Mouse (Mus musculus): ENCODE measurements around the gene Olfr1449. TPM values are rescaled to one million over a fixed set of nuclear protein-coding genes. Genes with fewer than 3 reads are reported as not detected.

Gene Olfr1449
- polyA plus RNA-seq (2012; rRNA removed; ENCODE audit: low replicate concordance), result not detected in 2 replicates

DNA sequence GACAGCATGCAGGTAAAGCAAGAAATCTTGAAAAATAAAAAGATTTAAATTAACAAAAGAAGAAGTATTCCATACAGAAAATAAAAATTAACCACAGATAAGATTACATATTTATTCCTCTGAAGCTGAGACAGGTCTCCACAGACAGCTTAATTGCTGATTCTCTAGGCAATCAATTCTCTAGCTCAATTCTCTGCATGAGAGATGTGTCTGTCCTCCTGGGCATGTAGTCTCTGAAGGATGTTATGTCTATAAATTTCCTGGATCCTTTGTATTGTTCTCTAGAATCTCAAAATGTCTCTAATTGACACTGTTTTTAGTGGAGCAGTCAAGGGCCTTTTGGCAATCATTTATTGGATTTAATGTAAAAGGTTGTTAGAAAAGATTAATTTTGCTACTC is at the start of gene Olfr1449:
Gene Olfr1449, plus strand, starts transcription at position 301 of the 400 bp plus-strand sequence.

GRCm38 (mm10) chr19:12883555-12883954 is 47.1 kb upstream of the Olfr1449 start, which contains the start of gene Olfr1445:
Olfr1445 (plus strand) TSS chr19:12883855.

GRCm38 (mm10) chr19:12893424-12893823 is 37.2 kb upstream of the Olfr1449 start, which contains the start of gene Olfr1446:
Olfr1446 (minus strand) TSS chr19:12893524.

GRCm38 (mm10) chr19:12903643-12904042 is 27.0 kb upstream of the Olfr1449 start, which contains the start of gene Olfr1447:
Olfr1447 (minus strand) TSS chr19:12903743.

GRCm38 (mm10) chr19:12924319-12924718 is 6.3 kb upstream of the Olfr1449 start, which contains the start of gene Olfr1448:
Olfr1448 (minus strand) TSS chr19:12924419.

DNA sequence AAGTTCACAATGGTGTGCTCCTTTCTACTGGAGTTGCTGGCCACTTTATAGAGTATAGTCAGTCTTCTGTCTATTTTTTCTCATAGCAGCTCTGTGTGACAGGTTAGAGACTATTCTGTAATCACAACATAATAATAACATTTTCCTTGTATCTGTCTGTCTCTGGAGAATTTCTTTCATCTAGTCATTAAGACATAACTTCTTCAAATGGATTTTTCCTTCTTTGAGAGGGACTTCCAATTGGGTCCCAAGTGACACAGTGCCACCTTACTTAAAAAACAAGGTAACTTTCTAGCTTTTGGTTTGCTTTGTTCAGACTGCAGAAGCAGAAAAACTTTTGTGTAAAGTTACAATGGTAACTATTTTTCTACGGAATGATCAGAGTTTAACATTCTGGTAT is 19.3 kb downstream of the Olfr1449 start, which contains the start of gene Olfr1450:
Gene Olfr1450, plus strand, starts transcription at position 301 of the 400 bp plus-strand sequence.

Other genes with a start within 250 kb of the Olfr1449 start
- 0.10 and 0.42 TPM in 2 replicates for gene Keg1, start 235.1 kb upstream of the Olfr1449 start, polyA plus RNA-seq (2012; rRNA removed; ENCODE audit: low replicate concordance)
- 0.74 and 4.6 TPM in 2 replicates for gene Cntf, start 165.2 kb upstream of the Olfr1449 start, polyA plus RNA-seq (2012; rRNA removed; ENCODE audit: low replicate concordance)
- 11.2 and 24.3 TPM in 2 replicates for gene Zfp91, start 134.7 kb upstream of the Olfr1449 start, polyA plus RNA-seq (2012; rRNA removed; ENCODE audit: low replicate concordance)
- gene Lpxn, start 134.6 kb upstream of the Olfr1449 start, polyA plus RNA-seq (2012; rRNA removed; ENCODE audit: low replicate concordance), result 15.4 and 17.0 TPM in 2 replicates
- not detected in 2 replicates for gene Gm5244, start 84.2 kb upstream of the Olfr1449 start, polyA plus RNA-seq (2012; rRNA removed; ENCODE audit: low replicate concordance)
- 0.30 TPM in 1 of 2 replicates, not detected in the other for gene Olfr1444, start 73.6 kb upstream of the Olfr1449 start, polyA plus RNA-seq (2012; rRNA removed; ENCODE audit: low replicate concordance)
- gene Olfr1445, start 47.0 kb upstream of the Olfr1449 start, polyA plus RNA-seq (2012; rRNA removed; ENCODE audit: low replicate concordance), result 0.16 TPM in 1 of 2 replicates, not detected in the other
- not detected in 2 replicates for gene Olfr1446, start 37.3 kb upstream of the Olfr1449 start, polyA plus RNA-seq (2012; rRNA removed; ENCODE audit: low replicate concordance)
- gene Olfr1447, start 27.1 kb upstream of the Olfr1449 start, polyA plus RNA-seq (2012; rRNA removed; ENCODE audit: low replicate concordance), result not detected in 2 replicates
- gene Olfr1448, start 6.4 kb upstream of the Olfr1449 start, polyA plus RNA-seq (2012; rRNA removed; ENCODE audit: low replicate concordance), result not detected in 2 replicates
- not detected in 2 replicates for gene Olfr1450, start 19.4 kb downstream of the Olfr1449 start, polyA plus RNA-seq (2012; rRNA removed; ENCODE audit: low replicate concordance)
- gene Olfr1451, start 64.2 kb downstream of the Olfr1449 start, polyA plus RNA-seq (2012; rRNA removed; ENCODE audit: low replicate concordance), result not detected in 2 replicates
- not detected in 2 replicates for gene Olfr1453, start 97.5 kb downstream of the Olfr1449 start, polyA plus RNA-seq (2012; rRNA removed; ENCODE audit: low replicate concordance)
- gene Olfr1454, start 129.8 kb downstream of the Olfr1449 start, polyA plus RNA-seq (2012; rRNA removed; ENCODE audit: low replicate concordance), result not detected in 2 replicates
- not detected in 2 replicates for gene Olfr1457, start 167.1 kb downstream of the Olfr1449 start, polyA plus RNA-seq (2012; rRNA removed; ENCODE audit: low replicate concordance)
- gene Olfr1458, start 175.9 kb downstream of the Olfr1449 start, polyA plus RNA-seq (2012; rRNA removed; ENCODE audit: low replicate concordance), result not detected in 2 replicates
- gene Olfr1459, start 218.7 kb downstream of the Olfr1449 start, polyA plus RNA-seq (2012; rRNA removed; ENCODE audit: low replicate concordance), result not detected in 2 replicates
- not detected in 2 replicates for gene Olfr1461, start 232.2 kb downstream of the Olfr1449 start, polyA plus RNA-seq (2012; rRNA removed; ENCODE audit: low replicate concordance)